9 mouse cellular contexts compared by ENCODE assay signal in the genomic region with DNA sequence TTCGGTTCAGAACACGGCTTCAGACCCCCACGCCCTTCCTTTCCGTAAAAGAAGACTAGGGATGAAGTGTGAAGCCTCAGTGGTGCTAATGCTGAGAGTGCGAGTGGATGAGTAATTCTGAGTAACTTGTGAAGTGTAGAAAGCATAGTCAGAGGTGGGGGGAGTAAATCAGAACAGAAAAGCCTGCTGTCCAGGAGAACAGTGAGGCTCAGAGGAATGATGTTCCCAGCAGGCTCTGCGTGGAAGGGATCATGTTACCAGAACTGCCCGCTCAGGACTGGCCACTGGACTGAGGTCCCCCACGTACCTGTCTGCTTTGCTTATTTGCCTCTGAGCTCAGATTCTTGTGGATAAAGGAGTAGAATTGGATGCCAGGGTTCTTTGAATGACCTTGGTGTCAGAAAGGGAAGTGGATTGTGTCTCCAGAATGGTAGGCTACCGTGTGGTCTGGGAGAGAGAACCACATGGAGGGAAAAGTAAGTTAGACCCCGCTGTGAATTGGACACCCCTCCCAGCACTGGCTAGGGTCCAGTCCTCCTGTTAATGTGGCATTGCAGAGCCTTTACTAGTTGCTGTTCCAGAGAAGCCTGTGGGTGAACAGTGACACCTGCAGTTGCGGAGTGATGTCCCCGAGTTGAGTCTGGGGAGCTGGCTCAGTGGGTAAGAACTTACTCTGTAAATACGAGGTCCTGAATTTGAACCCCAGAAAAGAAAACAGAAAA. TPM values are rescaled to one million over a fixed set of nuclear protein-coding genes. Genes with fewer than 3 reads are reported as not detected.
DNase-seq lines count a peak whose midpoint lies in the region; ATAC-seq and TF ChIP-seq lines count a peak whose summit lies in the region.
"Had no signal": no experiment of that assay in that cellular context is flagged by ENCODE, and none has a peak within 500 bp of the region (broad histone marks: within the 10 kb centered on the region; RNA-seq: fewer than 3 reads in every experiment).

No protein-coding gene starts in this region.

- no peak overlapping the region for H3K4me3 ChIP-seq in hindbrain, postnatal 0 days (ENCODE audit: low read length)
- H3K4me3 ChIP-seq in hindbrain, embryonic 14.5 days (replicated peaks; ENCODE audit: low read length) = no peak overlapping the region
- H3K4me3 ChIP-seq in embryonic facial prominence, embryonic 14.5 days (ENCODE audit: low read depth, low read length) = no peak overlapping the region
- no peak overlapping the region for H3K4me3 ChIP-seq in limb, embryonic 11.5 days (ENCODE audit: low read depth, low read length)
- H3K4me3 ChIP-seq in forebrain, embryonic 13.5 days = no peak overlapping the region

- whole genome bisulfite sequencing in hindbrain, postnatal 0 days = 63% methylated on average over 13 of the region's 13 CpGs
- WGBS in hindbrain, embryonic 14.5 days = 81% methylated on average over 13 of the region's 13 CpGs
- 58% methylated on average over 13 of the region's 13 CpGs for WGBS in embryonic facial prominence, embryonic 14.5 days
- 66% methylated on average over 13 of the region's 13 CpGs for WGBS in limb, embryonic 11.5 days
- WGBS in forebrain, embryonic 13.5 days = 80% methylated on average over 13 of the region's 13 CpGs

- H3K4me1 ChIP-seq in hindbrain, postnatal 0 days (ENCODE audit: insufficient read depth, low read length) = no peaks in the 10 kb centered on the region
- no peaks in the 10 kb centered on the region for H3K4me1 ChIP-seq in hindbrain, embryonic 14.5 days (replicated peaks; ENCODE audit: control insufficient read depth, insufficient read depth, low read length)
- H3K4me1 ChIP-seq in embryonic facial prominence, embryonic 14.5 days (ENCODE audit: control insufficient read depth, insufficient read depth, low read length) = no peaks in the 10 kb centered on the region
- peaks cover 4% of the 10 kb centered on the region for H3K4me1 ChIP-seq in limb, embryonic 11.5 days (ENCODE audit: control insufficient read depth, insufficient read depth, low read length)
- H3K4me1 ChIP-seq in forebrain, embryonic 13.5 days = no peaks in the 10 kb centered on the region

- 0 out of 2 replicates have a peak, but pooled peaks have one; percentile 25 for TF ChIP-seq CTCF in hindbrain, postnatal 0 days (IDR thresholded peaks at IDR 0.05; ENCODE audit: low read depth)

- no peak for ATAC-seq in hindbrain, postnatal 0 days
- no peak for ATAC-seq in hindbrain, embryonic 14.5 days (ENCODE audit: low FRiP score)
- ATAC-seq in embryonic facial prominence, embryonic 14.5 days (ENCODE audit: low read depth) = no peak
- no peak for ATAC-seq in limb, embryonic 11.5 days (ENCODE audit: insufficient number of reproducible peaks, low FRiP score, low TSS enrichment, low read depth)
- ATAC-seq in forebrain, embryonic 13.5 days = no peak
- ATAC-seq: inflammation-experienced regulatory T-cells, adult 6 months had no signal

- H3K36me3 ChIP-seq in hindbrain, postnatal 0 days (ENCODE audit: insufficient read depth, low read length) = peaks cover 11% of the 10 kb centered on the region; the same call in 1 of the 2 replicates
- H3K36me3 ChIP-seq in hindbrain, embryonic 14.5 days (replicated peaks; ENCODE audit: control insufficient read depth, insufficient read depth) = peaks cover 37% of the 10 kb centered on the region
- H3K36me3 ChIP-seq in embryonic facial prominence, embryonic 14.5 days (ENCODE audit: control insufficient read depth, insufficient read depth, low read length) = peaks cover 39% of the 10 kb centered on the region
- H3K36me3 ChIP-seq in limb, embryonic 11.5 days (ENCODE audit: control insufficient read depth, insufficient read depth, low read length) = peaks cover 3% of the 10 kb centered on the region; the same call in 1 of the 2 replicates
- H3K36me3 ChIP-seq in forebrain, embryonic 13.5 days (ENCODE audit: poor library complexity, severe bottlenecking) = peaks cover 37% of the 10 kb centered on the region

- no peak overlapping the region for H3K27ac ChIP-seq in hindbrain, postnatal 0 days
- H3K27ac ChIP-seq in hindbrain, embryonic 14.5 days = no peak overlapping the region
- 0 out of 2 replicates have a peak overlapping the region, but pooled peaks have one; percentile 15 for H3K27ac ChIP-seq in embryonic facial prominence, embryonic 14.5 days (replicated peaks; ENCODE audit: low read depth, low read length)
- no peak overlapping the region; the same call in 1 of the 2 replicates for H3K27ac ChIP-seq in limb, embryonic 11.5 days (replicated peaks; ENCODE audit: low read depth, low read length)
- no peak overlapping the region; the same call in 1 of the 2 replicates for H3K27ac ChIP-seq in forebrain, embryonic 13.5 days

- intact Hi-C loops in gastrocnemius, postnatal 36 days (cut with DNase I) = no loop called here

- H3K9ac ChIP-seq in hindbrain, postnatal 0 days (replicated peaks; ENCODE audit: low read length) = no peak overlapping the region
- no peak overlapping the region for H3K9ac ChIP-seq in hindbrain, embryonic 14.5 days
- no peak overlapping the region for H3K9ac ChIP-seq in embryonic facial prominence, embryonic 14.5 days (ENCODE audit: low read depth, low read length)
- no peak overlapping the region for H3K9ac ChIP-seq in limb, embryonic 11.5 days (ENCODE audit: low read length)
- H3K9ac ChIP-seq in forebrain, embryonic 13.5 days = no peak overlapping the region

- no peak overlapping the region for H3K4me2 ChIP-seq in hindbrain, postnatal 0 days (ENCODE audit: low read depth, low read length)
- no peak overlapping the region for H3K4me2 ChIP-seq in hindbrain, embryonic 14.5 days (replicated peaks)
- no peak overlapping the region for H3K4me2 ChIP-seq in embryonic facial prominence, embryonic 14.5 days (ENCODE audit: low read depth, low read length)
- H3K4me2 ChIP-seq in limb, embryonic 11.5 days (ENCODE audit: low read depth, severe bottlenecking) = no peak overlapping the region
- H3K4me2 ChIP-seq in forebrain, embryonic 13.5 days = no peak overlapping the region

- no peaks in the 10 kb centered on the region for H3K27me3 ChIP-seq in hindbrain, postnatal 0 days (ENCODE audit: insufficient read depth, low read length)
- H3K27me3 ChIP-seq in hindbrain, embryonic 14.5 days (ENCODE audit: control insufficient read depth, insufficient read depth, low read length) = no peaks in the 10 kb centered on the region
- H3K27me3 ChIP-seq in embryonic facial prominence, embryonic 14.5 days (replicated peaks; ENCODE audit: control insufficient read depth, insufficient read depth, low read length) = no peaks in the 10 kb centered on the region
- no peaks in the 10 kb centered on the region for H3K27me3 ChIP-seq in limb, embryonic 11.5 days (ENCODE audit: control insufficient read depth, insufficient read depth, low read length)
- H3K27me3 ChIP-seq in forebrain, embryonic 13.5 days = no peaks in the 10 kb centered on the region

- H3K9me3 ChIP-seq in hindbrain, postnatal 0 days (ENCODE audit: low read length) = no peaks in the 10 kb centered on the region
- H3K9me3 ChIP-seq in hindbrain, embryonic 14.5 days (ENCODE audit: control insufficient read depth, low read length) = no peaks in the 10 kb centered on the region
- no peaks in the 10 kb centered on the region for H3K9me3 ChIP-seq in embryonic facial prominence, embryonic 14.5 days (ENCODE audit: control insufficient read depth, low read length)
- H3K9me3 ChIP-seq in limb, embryonic 11.5 days (ENCODE audit: control insufficient read depth, low read length) = no peaks in the 10 kb centered on the region
- H3K9me3 ChIP-seq in forebrain, embryonic 13.5 days (replicated peaks) = no peaks in the 10 kb centered on the region
- H3K9me3 ChIP-seq: G1E had no signal

- peak; percentile 9 for DNase-seq in hindbrain, postnatal 0 days (ENCODE audit: low spot score)
- DNase-seq in hindbrain, embryonic 14.5 days (ENCODE audit: low spot score) = no peak
- DNase-seq in cerebellum, adult 18-20 months = peak; percentile 40 to 44
- DNase-seq in embryonic facial prominence, embryonic 14.5 days (ENCODE audit: low spot score) = no peak
- DNase-seq in limb, embryonic 11.5 days (ENCODE audit: low spot score) = peak; percentile 30
- no peak for DNase-seq in gastrocnemius, postnatal 36 days

RNA-seq across cellular contexts. Expression of gene Specc1l, which starts 40.6 kb away (rescaled TPM):
- 36.3 and 42.2 TPM in 2 replicates for total RNA-seq in hindbrain, postnatal 0 days (2014; rRNA removed)
- polyA plus RNA-seq in hindbrain, postnatal 0 days (2015; fragmentation: Nextera tagmentation; extraction: Ambion mirVana) = 22.3 and 23.4 TPM in 2 replicates
- polyA plus RNA-seq in hindbrain, embryonic 14.5 days (2014; fragmentation: Nextera tagmentation; extraction: Ambion mirVana) = 21.2 and 23.2 TPM in 2 replicates
- 20.3 and 24.7 TPM in 2 replicates for polyA plus RNA-seq in embryonic facial prominence, embryonic 14.5 days (2014; fragmentation: Nextera tagmentation; extraction: Ambion mirVana)
- polyA plus RNA-seq in limb, embryonic 11.5 days (2014; fragmentation: Nextera tagmentation; extraction: Ambion mirVana) = 23.4 and 24.4 TPM in 2 replicates
- 10 to 100 TPM; 32.1 to 34.9 TPM for total RNA-seq in gastrocnemius, postnatal 36 days (2021)
- 35.4 and 39.6 TPM in 2 replicates for polyA plus RNA-seq in forebrain, embryonic 13.5 days (2015; fragmentation: Nextera tagmentation; extraction: Ambion mirVana)

Comparison
In these comparisons a context has a peak if more than half of its experiments do, and no peak if none do; other contexts are left out.
1. DNase-seq: peak in hindbrain, postnatal 0 days (single experiment), cerebellum, adult 18-20 months (2 of 2) and limb, embryonic 11.5 days (single experiment); none in hindbrain, embryonic 14.5 days (single experiment), embryonic facial prominence, embryonic 14.5 days (single experiment) and gastrocnemius, postnatal 36 days (0 of 2).